Mouse (Mus musculus): ENCODE data around the gene Pla1a.

The Pla1a gene

DNA sequence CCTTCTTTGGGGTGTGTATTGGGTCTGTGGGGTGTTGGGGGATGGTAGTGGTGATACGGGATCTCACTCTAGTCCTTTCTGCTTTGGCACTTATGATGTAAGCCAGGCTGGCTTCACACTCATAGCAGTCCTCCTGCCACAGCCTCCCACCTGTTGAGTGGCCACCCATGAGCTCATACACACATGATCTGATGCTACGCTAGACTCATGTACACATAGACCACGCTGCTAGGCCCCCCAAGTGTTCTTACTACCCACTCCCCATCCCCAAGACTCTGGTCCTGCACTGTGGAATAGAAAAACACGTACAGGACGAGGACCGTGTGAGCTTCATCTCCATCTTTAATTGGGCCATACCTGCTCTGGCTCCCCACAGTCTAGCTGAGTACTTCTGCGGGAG, 63.9 kb downstream of the Pla1a start:
- DNase-seq (ENCODE audit: low spot score): no peak

DNA sequence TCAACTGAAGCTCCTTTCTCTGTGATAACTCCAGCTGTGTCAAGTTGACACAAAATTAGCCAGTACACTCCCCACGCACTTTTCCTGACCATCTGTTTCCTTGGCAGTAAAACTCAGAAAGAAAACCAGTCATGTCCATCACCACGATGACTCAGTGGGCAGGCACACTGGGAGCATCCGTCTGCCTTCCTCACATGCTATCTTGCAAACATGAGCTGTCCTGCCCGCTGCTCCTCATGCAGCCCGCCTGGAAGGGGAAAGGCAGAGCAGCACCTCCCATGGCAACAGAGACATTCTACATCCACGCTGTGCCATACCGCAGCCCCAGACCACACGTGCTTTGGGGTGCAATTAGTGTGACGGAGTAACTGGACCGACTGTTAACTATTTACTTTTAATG, 64.6 kb downstream of the Pla1a start:
- DNase-seq (ENCODE audit: low spot score): peak; percentile 63

DNA sequence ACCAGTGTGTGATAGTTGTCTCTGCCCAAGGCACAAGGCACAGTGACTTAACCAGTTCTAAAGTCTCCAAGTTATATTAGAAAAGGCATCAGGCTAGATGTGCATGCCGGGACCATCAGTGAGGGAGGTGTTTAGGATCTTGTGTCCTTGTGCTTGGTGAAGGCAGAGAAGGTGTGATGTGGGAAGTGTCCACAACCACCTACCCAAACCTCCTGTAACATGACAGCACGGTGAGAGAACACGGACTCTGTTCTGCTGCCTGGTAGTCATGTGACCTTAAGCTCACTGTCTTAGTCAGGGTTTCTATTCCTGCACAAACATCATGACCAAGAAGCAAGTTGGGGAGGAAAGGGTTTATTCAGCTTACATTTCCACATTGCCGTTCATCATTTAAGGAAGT, 66.7 kb downstream of the Pla1a start:
- DNase-seq (ENCODE audit: low spot score): no peak

DNA sequence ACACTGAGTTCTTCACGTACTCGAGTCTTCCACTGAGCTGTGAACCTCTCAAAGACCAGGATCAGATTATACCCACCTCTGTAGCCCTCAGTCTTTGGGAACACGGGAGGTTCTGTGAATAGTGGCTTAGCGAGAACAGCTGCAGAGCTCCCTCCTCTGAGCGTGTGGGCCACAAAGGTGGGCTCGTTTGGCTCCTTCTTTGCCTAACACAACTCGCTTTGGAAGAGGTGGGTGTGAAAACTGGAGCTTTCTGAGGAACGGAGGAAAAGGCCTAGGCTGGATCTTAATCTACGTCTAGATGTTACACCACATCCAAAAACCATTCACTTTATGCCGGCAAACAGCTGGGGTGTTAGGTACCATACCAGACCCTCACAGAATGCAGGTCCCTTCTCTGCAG, 67.6 kb downstream of the Pla1a start:
- DNase-seq (ENCODE audit: low spot score): no peak

DNA sequence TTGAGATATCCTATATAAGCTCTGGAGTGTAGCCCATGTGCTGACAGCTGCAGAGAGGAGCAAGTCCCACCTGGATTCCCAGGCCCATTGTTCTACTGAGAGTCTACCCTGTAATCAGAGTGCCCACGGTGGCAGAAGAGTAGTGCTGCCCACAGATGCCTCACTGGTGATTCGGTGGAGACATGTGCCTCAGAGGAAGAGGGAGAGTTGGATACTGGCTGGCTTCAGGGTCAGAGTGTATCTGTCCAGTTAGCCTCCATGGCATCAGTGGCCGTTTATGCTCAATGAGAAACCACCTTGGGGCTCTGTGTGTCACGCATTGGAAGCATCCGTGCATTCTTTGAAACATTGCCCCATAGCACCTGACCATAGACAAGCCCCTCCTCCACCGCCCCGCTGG, 69.3 kb downstream of the Pla1a start:
- DNase-seq (ENCODE audit: low spot score): no peak

DNA sequence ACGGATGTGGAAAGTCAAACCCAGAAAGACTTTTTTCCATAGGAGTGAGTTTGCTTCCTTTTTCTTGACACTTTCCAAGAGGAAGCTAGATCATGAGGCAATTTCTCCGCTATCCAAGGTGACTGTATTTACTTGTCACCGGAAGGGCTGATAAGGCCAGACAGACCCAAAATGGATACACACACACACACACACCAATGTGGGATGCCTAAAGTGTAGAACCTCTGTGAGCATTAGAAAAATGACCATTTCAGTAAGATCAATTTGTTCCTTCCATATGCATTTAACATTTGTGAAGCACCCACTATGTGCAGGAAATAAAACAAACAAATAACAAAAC, 69.7 kb downstream of the Pla1a start:
- DNase-seq (ENCODE audit: low spot score): no peak

DNA sequence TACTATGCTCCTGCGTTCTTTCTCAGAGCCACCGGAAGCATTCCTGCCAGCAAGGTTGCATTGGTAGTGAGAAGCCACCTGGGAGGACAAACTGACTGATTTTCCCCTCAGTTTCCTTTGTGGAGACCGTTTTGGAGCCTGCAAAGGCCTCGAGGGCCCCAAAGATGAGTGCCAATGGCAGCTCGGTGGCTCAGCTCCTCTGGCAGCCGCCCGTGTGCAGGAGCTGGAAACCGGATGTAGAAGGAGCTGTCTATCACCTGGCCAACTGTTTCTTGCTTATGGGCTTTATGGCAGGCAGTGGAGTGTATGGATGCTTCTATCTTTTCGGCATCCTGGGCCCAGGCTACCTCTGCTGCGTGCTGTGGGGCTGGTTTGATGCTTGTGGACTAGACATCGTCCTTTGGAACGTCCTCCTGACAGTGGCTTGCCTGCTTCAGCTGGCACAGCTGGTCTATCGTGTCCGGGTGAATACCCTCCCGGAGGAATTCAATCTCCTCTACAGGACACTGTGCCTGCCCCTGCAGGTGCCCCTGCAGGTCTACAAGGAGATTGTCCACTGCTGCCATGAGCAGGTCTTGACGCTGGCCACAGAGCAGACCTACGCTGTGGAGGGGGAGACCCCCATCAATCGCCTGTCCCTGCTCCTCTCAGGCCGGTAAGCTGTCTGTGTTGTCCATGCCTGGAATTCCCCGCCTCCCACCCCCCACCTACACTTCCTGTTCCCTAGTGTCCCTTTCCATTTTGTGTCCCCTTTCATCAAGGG, 70.3 kb downstream of the Pla1a start:
- no peak for DNase-seq (ENCODE audit: low spot score)

DNA sequence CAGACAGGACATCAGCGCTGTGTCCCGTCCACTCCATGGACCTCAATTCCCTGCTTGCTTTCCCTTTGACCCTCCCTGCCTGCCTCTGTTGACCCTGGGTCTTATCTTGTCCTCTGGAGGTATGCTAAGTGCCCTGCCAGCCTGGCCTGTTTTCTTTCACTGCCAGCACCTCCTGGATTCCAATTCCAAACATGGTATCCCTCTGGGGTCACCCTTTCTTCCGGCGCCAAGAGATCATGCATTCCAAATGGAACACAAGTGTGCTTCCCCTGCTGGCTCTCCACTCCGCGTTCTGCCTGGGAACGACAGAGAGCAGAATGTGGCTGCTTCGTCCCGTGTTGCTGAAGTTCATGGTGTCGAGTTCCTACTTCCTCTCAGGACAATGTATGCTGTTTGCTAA, 71.0 kb downstream of the Pla1a start, which contains the start of gene Popdc2:
Gene Popdc2 (plus strand): TSS at position 277 of the 400 bp plus-strand sequence.
- no peak for DNase-seq (ENCODE audit: low spot score)

DNA sequence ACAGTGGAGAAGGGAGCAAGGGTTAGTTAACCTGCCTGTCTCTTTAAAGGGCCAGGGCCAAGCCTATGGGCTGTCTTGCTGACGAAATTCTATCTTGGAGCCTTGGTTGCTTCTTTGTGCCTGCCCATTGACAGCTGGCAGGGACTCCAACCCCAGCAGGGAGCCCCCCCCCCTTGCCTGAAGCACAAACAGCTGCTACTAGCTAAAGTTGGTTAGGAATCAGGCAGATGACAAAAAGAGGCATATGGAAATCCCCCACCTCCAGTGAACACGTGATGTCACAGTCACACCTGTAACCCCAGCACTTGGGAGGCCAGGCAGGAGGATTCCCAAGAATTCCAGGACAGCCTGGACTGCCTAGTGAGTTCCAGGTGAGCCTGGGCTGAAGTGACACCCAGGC, 72.6 kb downstream of the Pla1a start:
- DNase-seq (ENCODE audit: low spot score): no peak

DNA sequence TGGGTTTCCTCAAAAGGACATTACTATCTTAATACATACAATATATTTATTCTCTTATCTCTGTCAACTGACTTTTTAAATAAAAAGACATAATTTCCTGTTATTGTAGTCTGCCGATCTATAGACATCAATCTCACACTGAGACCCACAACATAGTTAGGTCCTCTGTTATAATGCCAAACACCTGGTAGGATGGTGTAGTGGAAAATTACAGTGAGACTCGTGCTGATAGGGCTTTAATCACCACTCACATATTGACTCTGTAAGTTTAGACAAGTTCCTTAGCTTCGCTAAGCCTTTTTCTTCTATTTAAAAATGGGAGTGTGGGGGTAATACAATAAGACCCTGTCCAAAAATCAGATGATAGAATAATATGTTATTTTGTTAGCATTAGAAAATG, 73.1 kb downstream of the Pla1a start:
- no peak for DNase-seq (ENCODE audit: low spot score)

DNA sequence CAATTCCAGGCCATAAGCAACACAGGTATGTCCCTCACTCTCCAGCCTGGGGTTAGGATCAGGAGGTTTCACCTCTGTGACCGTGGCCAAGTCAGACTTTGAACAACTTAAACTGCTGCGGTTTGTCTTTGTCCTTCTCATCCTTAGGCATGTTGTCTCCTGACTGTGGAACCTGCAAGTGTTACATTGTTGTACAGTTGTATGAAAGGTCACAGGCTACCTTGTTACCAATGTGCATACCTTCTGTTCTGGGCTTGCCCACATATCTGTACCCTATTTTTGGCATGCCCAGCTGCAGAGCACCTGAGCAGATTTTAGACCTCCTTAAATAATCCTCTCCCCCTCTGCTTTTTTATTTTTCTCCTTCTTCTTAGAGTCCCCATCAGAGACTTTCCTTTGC, 73.7 kb downstream of the Pla1a start:
- DNase-seq (ENCODE audit: low spot score): no peak

DNA sequence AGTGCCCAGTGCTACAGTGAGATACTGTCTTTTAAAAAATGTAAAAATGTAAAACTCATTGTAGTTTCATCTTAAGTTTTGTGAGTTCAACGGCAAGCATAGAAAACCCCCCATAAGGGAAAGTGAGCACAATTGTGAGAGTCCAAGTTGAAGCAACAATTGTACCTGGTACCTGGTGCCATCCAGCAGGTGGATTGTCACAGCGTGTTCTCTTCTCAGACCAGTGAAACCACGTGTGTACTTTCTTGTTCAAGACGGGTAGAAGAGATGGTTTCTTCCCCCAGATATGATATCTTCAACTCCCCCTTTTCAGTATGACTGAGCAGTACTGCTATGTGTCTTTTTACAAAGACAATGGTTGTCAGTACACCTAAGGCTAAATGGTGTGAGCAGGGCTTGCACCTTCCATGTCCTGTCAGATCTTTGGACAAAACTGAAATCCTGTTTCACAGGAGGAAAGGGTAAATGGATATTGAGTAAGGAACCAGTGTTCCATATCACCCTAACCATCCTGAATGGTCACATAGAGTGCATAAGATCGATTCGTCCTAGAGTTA, 74.6 kb downstream of the Pla1a start:
- no peak for DNase-seq (ENCODE audit: low spot score)

DNA sequence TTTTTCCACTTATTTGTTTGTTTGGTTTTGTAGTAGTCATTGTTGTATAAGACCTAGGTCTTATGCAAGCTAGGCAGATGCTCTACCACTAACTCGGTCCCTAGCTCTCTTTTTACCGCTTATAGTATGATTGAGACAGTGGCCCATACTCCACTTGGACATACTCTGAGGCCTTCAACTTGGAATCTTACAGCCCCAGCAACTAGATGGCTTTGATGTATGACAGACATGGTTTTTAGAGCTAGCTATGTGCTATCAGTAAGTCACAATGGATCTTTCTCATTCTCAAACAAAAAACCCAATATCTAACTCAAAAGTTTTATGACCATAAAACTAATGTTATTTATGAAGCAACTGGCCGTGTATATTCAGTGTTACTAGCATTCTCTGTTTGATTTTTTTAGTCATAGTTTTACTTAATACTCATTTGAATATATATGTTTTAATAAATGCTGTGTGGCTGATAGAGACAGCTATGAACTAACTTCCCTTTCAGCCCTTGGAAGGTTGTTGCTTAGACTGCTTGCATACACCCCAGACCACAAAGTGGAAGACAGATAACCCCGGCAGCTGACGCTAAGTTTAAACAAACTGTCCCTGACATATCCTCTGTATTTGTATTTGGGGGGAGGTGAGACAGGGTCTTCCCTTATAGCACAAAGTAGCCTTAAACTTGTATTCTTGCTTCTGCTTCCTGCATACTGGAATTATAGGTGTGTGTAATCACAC, 78.6 kb downstream of the Pla1a start:
- no peak for DNase-seq (ENCODE audit: low spot score)

DNA sequence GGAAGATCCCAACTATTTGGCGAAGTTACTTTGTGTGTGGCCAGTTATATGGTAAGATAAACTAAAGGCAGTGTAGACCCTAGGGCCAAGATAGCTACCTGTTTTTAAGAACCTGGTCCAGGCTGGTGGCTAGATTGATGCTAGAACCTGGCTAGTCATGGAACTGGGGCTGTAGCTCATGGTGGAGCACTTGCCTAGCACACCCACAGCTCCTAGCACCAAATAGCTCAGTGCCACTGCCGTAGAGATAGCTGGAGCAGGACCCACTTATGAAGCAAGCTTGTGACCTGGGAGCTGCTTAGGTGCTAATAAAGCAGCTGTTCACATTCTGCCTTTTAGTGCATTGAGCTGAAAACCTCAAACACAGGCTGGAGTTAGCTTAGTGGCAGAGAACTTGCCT, 79.3 kb downstream of the Pla1a start:
- DNase-seq (ENCODE audit: low spot score): no peak

DNA sequence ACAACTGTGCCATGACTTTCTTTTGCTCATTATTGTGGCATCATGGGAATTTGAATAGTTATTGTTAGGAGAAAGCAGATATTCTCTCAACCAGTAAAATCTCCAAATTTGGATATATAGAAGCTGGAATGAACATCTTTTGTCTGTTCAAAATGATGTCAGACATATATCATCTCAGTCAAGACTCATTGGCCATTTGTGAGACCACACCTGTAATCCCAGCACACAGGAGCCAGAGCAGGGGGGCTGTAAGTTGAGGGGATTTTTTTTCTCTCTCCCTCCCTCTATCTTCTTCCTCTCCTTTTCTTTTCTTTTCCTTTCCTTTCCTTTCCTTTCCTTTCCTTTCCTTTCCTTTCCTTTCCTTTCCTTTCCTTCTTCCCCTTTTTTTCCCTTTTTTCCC, 80.1 kb downstream of the Pla1a start:
- DNase-seq (ENCODE audit: low spot score): no peak

DNA sequence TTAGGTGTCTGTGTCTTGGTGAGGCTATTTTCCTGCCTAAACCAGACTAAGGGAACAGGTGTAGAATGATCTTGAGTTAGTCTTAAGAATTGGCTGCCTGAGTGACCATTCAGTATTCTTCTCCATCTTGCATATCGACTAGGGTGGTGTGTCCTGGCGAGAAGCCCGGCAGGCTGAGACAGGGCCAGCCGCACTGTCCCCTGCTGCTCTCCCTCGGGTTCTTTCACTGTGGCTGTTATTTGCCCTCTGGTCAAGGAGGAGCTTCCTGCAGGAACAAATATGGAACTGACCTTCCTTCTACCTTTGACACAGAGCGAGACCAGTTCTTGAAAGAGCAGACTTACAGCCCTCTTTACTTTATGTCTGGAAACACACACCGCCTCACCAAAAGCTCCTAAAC, 80.9 kb downstream of the Pla1a start:
- DNase-seq (ENCODE audit: low spot score): no peak

DNA sequence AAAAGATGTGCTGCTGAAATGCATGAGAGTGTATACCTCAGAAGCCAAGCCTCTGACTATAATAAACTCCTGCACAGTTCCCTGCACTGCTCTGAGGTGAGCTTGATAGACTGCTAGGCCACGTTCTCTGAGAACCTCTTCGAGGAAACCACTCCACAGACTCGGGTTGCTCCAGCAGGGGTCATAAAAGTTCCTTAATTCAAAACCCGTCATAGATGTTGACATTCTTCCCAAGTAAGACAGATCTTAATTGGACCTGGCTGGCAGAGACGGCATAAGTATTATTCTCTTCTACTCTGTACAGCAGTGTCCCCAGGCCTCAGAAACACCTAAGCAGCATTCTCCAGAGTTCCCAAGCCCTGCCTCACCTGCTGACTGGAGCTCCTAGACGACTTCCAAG, 82.0 kb downstream of the Pla1a start:
- DNase-seq (ENCODE audit: low spot score): no peak

DNA sequence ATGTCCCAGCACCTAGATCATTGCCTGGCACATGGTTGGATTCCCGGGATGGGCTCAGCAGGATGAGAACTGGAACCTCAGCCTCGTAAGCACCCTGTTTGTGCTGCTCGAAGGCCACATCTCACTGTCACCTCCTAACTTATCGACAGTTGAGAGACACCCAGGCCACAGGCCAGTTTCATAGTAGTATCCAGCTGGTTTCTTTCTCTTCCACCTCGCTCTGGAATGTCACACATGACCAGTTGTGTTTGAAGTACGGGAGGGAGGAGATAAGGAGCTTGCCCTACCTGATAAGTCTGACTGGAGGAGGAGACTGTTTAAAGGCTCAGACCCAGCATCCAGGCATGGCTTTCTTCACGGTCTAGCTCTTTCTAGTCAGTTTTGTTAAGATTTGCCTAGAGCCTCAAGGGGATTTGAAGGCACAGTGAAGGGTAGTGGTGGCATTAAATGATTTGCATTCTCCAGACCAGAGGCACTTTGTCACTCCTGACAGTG, 82.5 kb downstream of the Pla1a start:
- DNase-seq (ENCODE audit: low spot score): no peak

DNA sequence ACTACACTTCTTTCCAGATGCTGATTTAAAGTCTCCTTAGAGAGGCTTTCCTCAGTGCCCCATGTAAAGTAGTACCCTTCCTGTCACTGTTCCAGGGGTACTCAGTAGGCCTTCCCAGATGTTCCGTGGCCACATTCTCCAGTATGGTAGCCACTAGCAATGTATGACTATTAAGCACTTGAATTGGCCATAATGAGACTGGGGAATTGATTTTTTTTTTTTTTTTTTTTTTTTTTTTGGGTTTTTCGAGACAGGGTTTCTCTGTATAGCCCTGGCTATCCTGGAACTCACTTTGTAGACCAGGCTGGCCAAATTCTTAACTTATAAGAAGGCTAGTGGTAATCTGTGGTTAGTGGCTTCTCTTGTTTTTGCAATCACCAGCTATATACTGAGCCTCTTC, 83.1 kb downstream of the Pla1a start:
- no peak for DNase-seq (ENCODE audit: low spot score)

DNA sequence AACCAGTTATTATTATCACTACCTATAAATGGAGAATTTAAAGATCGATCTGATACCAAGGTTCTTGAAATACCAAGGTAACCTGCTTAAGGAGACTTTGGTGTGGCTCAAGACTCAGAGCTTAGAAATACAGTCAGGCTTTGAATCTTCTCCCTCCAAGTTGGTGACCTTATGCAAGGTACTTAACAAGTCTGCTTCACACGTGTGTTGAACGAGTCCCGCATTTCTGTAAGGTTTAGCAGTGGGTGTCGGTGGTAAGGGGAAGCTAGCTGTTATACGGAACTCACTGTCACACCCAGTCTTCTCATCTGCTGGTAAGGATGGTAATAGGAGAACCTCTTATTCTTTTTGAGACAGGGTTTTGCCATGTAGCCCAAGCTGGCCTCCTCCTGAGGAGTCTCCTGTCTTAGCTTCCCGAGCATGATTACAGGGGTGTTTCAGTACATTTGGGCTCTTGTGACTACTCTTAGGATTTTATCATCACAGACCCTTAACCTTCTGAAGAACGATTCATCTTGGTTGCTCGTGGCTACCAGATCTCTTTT, 84.7 kb downstream of the Pla1a start:
- DNase-seq (ENCODE audit: low spot score): no peak

DNA sequence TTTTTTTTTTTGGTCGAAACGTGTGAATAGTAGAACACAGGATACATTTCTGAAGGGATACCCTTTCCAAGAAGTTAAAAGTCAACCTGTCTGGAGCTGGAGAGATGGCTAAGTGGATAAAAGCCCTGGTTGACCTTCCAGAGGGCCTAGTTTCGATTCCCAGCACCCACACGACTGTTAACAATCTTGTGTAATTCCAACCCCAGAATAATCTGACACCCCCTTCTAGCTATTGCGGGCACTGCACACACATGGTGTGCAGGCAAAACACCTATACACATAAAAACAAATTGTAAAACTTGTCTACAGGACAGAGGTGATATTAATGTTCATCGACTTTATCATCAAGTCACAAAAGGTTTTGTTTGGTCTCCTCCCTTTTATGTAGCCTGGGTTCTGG, 85.4 kb downstream of the Pla1a start:
- DNase-seq (ENCODE audit: low spot score): no peak

DNA sequence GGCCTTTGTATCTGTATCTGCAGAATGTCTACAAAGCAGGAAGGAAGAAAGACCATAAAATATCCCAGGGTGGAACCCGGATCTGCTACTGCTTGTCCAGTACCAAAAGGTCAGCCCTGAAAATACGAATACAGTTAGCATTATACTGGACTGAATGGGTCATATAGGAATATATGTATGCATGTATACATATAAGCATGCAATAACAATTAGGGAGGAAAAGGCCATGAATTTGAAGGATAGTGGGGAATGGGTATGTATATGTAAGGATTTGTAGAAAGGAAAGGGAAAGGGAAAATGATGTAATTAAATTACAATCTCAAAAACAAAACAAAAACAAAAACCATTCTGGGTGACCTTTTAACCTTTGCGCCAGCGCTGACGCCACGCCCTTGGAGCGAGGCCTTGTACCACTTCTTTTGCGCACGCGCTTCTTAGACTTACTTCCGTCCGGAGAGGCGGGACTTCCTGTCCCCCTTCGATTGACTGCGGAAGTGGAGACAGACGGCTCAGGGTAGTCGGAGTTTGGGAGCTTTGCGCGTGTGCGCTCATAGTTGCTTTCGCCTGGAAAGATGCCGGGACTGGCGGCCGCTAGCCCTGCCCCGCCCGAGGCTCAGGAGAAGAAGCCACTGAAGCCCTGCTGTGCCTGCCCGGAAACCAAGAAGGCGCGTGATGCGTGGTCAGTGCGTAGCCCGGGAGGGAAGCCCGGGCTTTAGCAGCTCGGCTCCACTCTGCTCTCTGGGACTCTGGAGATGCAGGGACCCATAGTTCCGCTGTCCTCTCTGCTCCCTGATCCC, 86.2 kb downstream of the Pla1a start, which contains the start of the genes Cox17 and Gm21987:
Gene Cox17 (plus strand): TSS at position 463 of the 797 bp plus-strand sequence.
Gene Gm21987 (plus strand): TSS at position 512 of the 797 bp plus-strand sequence.
- DNase-seq (ENCODE audit: low spot score): peak; percentile 99

Measured in adipocyte (in vitro differentiated cells).